Mouse (Mus musculus): ENCODE measurements around the gene Map3k5. TPM values are rescaled to one million over a fixed set of nuclear protein-coding genes. Genes with fewer than 3 reads are reported as not detected.

Gene Map3k5
- polyA plus RNA-seq, 1 experiment from 2014 or later, result 1.9 TPM

Other genes with a start within 250 kb of the Map3k5 start
- 0.85 and 2.2 TPM in 2 replicates for gene Il20ra, start 221.9 kb upstream of the Map3k5 start, polyA plus RNA-seq (2014; fragmentation: Nextera tagmentation; extraction: Ambion mirVana)
- 2.6 and 2.8 TPM in 2 replicates for gene Slc35d3, start 83.0 kb upstream of the Map3k5 start, polyA plus RNA-seq (2014; fragmentation: Nextera tagmentation; extraction: Ambion mirVana)
- 33.8 and 35.0 TPM in 2 replicates for gene Pex7, start 26.8 kb upstream of the Map3k5 start, polyA plus RNA-seq (2014; fragmentation: Nextera tagmentation; extraction: Ambion mirVana)
- gene Map7, start 214.0 kb downstream of the Map3k5 start, polyA plus RNA-seq (2014; fragmentation: Nextera tagmentation; extraction: Ambion mirVana), result 7.4 and 15.5 TPM in 2 replicates